Mouse (Mus musculus): ENCODE measurements around the gene Dazap2.

The Dazap2 gene

DNA sequence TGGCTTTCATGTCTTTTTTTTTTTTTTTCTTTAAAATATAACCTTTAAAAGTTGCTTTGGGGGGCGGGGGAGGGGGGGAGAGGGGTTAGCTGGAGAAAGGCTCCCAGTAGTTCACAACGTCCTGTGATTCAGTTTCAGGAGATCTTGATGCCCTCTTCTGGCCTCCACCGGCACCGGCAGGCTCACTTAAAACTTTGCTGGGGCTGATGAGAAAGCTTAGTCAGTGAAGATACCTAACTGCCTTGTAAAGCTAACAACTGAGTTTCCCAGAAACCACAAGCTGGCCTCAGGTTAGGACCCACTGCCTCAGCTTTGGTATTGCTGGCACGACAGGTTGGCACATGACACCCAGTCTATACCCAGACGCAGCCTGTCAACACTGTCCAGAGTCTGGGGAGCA lies 22.5 kb downstream of the Dazap2 start:
- peak; percentile 65 for DNase-seq (ENCODE audit: low read depth, low spot score)

DNA sequence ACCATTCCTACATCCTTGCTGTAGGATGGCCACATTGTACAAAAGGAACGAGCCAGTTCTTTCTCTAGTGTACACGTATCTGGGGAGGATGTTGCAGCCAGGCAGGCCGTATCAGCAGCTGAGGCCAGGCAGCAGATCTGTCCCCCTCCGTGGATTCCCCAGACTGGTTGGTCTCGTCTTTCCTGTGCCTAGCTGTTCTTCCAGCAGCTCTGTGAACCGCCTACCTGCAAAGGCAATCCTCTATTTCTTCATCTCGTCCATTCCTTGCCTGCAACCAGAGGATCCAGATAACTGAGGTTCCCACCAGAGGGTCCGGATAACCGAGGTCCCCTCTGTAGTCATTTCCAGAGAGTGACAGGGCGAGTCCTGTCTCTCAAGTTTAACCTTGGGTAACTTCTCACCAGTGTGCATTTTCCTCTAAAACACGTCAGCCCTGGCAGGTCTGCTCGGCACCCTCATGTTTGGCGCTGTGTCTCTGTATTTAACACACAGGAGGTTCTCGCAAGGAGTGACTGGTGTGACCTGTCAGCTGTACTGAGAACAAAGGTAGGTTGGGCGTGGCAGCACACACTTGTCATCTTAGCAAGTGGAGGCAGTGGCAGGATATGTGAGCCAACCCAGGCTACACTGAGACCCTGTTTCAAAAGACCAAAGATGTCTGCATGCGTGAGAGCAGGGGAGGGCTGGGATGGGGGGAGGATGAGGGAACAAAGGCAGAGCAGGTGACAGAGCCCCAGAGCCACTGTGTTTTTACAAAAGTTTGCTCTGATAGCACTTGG lies 25.0 kb downstream of the Dazap2 start:
- peak; percentile 44 for DNase-seq (ENCODE audit: low read depth, low spot score)

DNA sequence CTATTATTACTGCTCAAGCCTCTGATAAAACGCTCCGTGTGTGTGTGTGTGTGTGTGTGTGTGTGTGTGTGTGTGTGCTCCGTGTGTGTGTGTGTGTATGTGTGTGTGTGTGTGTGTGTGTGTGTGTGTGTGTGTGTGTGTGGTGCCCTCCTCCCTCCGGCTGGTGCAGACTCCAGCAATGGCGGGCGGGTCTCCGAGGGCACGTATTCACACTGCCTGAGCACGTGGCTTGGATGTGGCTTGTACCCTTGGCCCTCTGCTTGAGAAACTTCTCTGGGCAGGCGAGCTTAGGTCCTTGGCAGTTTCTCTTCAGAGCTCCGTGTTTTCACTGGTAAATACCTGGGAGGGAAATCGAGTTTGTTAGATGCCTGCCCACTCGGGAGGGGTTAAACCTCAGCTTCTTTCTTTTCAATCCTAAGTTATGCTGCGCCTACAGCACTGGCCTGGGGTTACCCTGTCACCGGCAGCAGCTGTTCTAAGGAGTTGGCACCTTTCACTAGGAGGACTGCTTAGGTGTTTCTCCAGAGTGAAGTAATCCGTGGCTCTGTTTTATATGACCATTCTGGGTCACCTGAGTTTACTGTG lies 26.2 kb downstream of the Dazap2 start:
- DNase-seq (ENCODE audit: low read depth, low spot score): no peak

DNA sequence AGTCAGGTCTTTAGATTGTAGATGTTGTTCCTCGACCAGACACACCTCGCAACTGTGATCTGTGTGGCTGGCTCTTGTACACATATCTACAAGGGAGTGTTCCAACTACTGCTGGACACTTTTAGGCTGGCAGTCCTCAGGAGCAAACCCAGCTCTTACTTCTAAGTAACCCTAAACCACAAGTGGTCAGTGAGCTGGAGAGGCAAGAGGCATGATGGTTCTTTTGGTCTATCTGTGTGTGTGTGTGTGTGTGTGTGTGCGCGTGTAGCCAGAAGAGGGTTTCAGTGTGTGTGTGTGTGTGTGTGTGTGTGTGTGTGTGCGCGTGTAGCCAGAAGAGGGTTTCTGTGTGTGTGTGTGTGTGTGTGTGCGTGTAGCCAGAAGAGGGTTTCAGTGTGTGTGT lies 27.3 kb downstream of the Dazap2 start:
- DNase-seq (ENCODE audit: low read depth, low spot score): no peak

DNA sequence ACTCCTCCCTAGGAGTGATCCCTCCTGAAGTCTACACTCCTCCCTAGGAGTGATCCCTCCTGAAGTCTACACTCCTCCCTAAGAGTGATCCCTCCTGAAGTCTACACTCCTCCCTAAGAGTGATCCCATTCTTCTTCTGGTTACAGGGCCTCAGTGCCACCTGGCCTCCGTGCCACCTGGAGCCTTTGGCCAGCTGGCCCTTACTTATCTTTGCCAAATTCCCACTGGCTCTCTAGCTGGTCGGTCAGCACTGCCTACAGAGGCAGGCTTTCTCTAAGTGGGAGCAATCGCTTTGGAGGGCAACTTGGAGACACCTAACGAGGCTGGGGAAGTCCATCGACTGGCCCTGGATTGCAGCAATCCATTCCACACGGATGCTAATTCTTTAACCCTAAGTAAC lies 31.0 kb downstream of the Dazap2 start:
- no peak for DNase-seq (ENCODE audit: low read depth, low spot score)

DNA sequence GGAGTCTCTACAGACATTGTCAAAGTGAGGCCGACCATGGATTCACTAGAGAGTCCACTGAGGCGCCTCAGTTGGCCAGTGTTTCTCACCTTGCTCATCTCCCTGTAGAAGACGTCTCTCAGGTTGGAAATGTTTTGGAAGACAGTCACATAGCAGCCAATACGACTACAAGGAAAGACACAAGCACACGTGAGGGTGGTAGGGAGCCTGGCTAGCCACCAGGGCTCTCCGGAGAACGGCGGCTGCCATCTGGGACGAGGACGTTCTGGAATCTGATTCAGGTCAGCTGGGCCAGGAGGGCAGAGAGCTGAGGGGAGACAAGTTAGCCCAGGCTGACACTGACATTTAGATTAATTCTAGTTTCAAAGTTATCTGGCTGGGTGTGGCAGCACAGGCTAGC lies 35.0 kb downstream of the Dazap2 start:
- DNase-seq (ENCODE audit: low read depth, low spot score): no peak

DNA sequence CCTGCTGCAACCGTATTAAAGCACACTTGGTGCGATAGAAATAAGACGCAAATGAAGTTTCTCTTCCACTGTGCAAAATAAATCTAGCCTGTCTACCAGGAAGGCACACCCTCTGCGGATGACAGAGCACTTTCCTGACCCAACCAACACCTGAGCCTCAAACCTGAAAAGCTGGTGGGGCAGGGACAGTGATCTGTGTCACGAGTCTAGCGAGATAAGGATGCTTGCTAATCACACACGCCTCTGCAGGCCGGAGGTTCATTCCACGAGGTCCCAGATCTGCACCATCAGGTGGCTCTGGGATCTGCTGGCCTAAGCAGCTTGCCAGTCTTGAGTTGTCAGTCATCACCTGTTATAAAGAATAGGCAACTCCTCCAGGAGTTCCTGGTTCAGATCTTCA lies 36.5 kb downstream of the Dazap2 start:
- no peak for DNase-seq (ENCODE audit: low read depth, low spot score)

DNA sequence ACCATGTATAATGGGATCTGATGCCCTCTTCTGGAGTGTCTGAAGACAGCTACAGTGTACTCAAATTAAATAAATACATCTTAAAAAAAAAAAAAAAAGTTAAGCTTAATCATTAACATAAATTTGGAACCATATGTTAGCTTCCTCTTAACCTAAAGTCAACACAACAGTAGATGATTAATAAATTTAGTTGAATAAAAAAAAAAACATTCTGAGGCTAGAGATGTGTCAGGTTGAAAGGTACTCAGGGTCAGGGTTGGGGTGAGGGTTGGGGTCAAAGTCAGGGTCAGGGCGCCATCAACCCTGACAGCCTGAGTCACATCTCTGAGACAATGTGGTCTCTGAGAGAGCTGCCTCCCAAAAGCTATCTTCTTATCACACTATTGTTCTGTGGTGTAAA lies 39.1 kb downstream of the Dazap2 start:
- no peak for DNase-seq (ENCODE audit: low read depth, low spot score)

DNA sequence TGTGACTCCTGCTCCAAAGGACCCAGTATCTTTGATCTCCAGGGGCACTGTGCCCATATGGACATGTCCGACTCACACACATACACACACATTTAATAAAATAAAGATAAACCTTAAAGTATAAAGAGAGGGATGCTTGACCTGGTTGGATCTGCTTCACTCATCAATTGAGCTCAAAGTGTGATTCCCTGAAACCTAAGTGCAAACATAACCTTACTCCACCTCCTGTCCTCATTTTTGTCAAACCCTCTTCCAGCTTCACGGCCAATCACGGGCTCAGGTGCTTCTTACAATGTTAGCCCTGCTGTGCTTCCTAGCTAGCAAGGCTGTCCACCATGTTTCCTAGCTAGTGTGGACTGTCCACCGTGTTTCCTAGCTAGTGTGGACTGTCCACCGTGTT lies 40.1 kb downstream of the Dazap2 start:
- DNase-seq (ENCODE audit: low read depth, low spot score): no peak

DNA sequence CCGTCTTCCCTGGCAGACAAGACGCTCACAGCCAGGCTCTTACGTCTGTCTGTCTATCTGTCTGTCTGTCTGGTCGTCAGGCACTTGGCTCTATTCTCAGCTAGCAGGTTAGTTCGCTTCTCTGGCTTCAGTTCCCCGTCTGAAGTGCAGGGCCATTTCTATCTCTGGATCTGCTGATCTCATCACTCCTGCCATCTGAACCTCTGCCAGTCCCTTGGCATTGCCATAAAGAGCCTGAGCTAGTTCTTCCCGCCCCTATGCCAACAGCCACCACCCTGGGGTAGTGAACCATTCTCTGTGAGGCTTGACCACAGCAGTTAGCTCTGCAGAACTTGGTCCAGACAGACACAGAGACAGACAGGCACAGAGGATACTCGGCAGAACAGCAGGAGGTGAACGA lies 45.2 kb downstream of the Dazap2 start:
- DNase-seq (ENCODE audit: low read depth, low spot score): no peak

DNA sequence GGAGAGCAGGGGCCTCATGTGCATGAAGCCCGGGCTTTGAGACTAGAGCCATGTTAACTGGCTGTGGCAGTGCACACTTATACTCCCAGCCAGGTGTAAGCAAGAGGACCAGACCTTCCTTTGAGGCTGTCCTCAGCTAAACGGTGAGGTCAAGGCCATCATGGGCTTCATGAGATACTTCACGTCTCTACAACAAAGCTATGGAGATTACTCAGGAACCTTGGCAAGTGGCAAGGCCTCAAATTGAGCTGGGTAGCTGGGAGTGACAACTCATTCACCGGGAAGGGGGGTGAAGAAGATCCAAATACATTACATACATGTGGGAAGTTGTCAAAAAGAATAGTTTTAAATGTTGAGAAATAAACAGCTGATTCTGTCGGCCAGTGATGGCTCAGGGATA lies 45.7 kb downstream of the Dazap2 start:
- DNase-seq (ENCODE audit: low read depth, low spot score): no peak

DNA sequence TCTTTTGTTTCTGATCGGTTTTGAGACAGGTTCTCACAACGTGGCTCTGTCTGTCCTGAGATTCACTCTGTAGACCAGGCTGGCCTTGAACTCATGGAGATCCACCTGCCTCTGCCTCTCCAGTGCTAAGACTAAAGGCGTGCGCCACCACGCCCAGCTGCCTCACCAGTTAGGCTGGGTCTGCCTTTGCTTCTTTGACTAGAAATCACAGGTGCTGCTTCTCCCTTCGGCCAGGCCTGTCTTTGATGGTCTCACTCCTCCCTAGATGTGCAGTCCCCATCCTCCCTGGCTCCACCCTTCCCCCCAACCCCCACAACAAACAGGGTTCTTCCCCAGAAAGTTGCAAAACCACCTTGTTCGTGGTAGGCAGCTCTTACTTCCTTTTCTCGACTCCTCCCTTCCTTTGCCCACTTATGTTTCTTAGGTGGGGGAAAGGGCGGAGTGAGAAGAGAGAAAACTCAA lies 49.7 kb downstream of the Dazap2 start:
- DNase-seq (ENCODE audit: low read depth, low spot score): peak; percentile 87

DNA sequence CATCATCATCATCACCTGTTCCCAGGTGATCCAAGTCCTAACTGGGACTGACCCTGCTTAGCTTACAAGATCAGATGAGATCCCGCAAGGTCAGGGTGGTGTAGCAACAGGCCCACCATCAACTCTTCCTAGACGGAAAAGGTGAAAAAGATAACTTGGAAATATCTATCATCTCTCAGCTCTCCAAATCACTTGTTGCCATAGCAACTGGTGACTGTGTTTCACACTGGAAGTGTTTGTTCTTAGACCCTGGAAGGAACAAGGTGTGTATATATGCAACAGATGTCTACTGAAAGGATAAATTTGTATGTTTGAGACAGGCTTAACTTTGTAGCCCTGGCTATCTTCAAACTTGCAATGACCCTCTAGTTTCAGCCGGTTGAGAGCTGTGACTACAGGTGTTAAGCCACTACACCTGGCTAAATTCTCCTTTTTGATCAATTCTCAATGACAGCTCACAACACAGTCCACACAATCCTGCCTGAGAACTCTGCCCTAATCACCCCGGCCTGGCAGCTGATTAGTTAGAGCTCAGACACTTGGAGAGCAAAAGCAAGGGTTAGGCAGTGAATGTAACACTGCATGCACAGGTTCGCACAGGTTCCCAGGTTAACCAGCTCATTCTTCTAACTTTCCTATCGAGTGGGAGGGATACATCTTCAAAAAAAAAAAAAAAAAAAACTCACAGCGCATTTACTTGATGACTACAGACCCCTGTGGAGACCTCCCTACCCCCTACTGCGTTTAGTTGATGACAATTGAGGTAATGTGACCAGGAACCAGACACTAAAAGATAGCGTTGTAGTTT lies 50.5 kb downstream of the Dazap2 start:
- DNase-seq (ENCODE audit: low read depth, low spot score): peak; percentile 76

DNA sequence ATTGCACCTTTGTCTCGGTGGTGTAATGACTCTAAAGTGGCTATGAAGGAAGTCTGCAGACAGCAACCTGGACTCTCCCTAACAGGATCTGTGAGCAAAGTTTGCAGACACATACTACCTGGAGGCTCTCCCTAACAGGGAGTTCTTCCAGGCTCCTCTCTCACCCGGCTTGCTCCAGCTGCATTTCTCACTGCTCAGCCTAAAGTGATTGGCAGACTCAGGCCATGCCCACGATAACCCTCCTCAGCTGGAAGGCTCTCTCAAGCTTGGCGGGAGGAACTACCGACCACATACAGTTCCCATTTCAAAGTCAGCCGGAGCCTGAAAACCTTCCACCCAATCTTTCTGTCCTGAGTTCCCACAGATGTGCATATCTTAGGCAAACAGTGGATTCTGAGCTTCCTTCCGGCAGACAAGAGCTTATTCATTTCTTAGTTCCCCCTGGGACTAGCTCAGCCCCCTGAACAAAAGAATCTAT lies 51.1 kb downstream of the Dazap2 start:
- DNase-seq (ENCODE audit: low read depth, low spot score): peak; percentile 48

DNA sequence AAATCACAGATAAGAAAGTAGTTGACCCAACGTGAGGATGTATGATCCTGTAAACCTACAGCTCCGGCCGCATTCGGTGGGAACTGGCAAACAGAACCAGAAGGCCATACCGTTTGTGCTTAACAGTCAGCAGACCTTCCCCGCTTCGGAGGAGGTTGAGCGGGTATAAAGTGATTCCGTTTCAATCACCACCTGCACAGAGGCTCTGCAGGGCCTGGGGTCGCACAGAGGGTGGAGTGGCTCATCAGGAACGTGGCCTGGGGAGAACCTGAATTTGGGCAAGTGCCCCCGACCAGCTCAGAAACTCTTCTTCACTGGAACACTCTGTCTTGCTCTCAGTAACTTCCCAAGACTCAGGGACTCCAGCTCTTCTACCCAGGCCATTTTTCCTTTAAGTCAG lies 51.7 kb downstream of the Dazap2 start:
- peak; percentile 25 for DNase-seq (ENCODE audit: low read depth, low spot score)

DNA sequence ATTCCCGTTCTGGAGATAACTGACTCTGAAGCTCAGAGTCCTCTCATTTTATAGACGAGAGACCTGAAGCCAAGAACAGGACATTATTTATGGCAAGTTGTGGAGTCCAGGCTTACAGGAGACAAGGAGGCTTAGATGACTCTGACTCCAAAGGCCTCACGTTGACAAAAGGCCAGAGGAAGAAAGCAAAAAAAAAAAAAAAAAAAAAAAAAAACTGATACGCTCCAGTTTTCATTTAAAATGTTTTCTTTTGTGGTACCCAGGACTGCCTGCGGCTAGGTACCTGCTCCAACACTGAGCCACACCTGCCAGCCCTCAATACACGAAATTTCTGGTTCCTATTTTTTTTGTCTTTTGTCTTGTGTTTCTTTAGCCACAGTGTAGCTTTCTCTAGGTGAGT lies 52.3 kb downstream of the Dazap2 start:
- DNase-seq (ENCODE audit: low read depth, low spot score): no peak

DNA sequence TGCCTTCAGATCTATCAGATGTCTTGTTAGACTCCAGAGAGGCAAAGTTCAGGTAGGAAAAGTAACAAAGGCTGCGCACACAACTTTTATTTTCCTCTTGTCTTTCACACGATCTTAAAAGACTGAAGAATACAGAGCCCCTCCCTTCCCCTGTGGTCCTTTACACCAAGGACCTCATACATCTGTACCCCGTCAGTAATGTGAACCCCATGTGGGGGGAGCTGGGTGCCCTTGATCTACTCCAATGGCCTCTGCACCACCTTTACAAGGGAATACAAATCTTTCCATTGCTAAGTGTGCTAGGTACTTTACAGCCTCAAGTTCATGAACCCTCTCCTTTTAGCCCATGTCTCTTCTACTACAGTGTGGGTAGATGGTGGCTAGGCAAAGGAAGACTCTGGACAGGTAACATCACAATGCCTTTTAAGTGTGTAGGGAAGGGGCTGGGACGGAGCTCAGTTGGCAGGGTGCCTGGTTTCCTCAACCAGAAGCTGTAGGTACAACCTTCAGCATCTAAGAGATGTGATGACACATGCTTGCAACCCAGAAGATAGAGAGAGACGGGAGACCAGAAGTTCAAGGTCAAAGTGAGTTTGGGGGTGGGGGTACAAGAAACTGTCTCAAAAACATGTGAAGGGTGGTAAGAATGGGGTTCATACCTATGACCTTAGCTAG lies 52.9 kb downstream of the Dazap2 start:
- peak; percentile 88 for DNase-seq (ENCODE audit: low read depth, low spot score)

DNA sequence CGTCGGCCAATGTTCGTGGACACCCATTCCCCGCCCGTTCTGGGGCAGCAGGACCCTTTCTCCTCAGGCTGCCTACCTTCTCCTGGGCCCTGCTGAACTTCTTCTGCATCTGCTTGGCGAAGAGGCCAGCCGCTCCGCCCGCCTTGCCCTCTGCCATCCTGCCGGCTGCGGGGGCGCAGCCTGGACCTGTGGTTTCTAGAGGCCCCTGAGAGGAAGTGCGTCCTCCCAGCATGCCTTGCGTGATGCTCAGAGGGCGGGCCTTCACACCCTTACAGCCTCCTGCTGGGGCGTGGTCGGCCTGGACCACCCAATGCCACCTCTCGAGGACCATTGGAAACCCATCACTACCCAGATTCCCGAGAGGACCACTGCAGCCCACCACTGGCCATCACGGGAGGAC lies 54.2 kb downstream of the Dazap2 start, which contains the start of gene Bin2:
Gene Bin2, minus strand, starts transcription at position 217 of the 400 bp plus-strand sequence.
- peak; percentile 90 for DNase-seq (ENCODE audit: low read depth, low spot score)

DNA sequence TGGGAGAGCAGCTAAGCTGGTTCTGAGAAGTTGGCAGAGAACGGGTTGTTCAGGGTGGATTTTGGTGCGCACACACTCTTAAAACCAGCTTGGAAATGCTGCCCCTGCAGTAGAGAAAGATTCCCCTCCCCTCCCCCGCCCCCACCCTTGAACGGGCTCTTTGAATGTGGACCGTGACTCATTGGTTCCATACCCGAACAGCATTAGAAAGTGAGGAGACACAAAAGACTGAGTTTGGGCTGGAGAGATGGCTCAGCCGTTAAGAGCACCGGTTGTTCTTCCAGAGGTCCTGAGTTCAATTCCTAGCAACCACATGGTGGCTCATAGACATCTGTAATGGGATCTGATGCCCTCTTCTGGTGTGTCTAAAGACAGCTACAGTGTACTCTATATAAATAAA lies 54.9 kb downstream of the Dazap2 start:
- peak; percentile 81 for DNase-seq (ENCODE audit: low read depth, low spot score)
